Mouse (Mus musculus): ENCODE measurements at regions not wholly inside any gene's neighbourhood (a gene's known extent, or its start where the extent isn't known, plus 50 kb on each side); places are given as distances from the start of the nearest gene placed in this dataset.

DNA sequence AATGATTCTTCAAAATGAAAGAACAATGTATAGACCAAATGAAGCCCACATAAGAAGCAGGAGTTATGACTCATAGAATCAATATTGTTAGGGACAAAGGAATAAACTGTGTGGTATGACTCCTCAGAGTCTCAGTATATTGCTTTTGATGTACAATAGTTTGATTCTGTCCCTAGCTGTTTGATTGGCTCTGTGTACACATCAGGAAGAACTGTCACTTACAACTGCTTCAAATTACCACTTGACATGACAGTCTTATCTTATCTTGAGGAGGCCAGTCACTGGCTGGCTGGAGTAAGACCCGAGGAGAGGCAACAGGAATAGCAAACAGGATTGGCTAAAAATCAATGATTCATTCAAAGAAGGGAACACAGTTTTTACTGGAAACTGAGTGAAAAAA lies 1333.5 kb upstream of the Gm38303 start:
- H3K4me3 ChIP-seq (replicated peaks) = no peak overlapping the region
- no peak overlapping the region for H3K4me2 ChIP-seq (replicated peaks)
- ATAC-seq = peak; percentile 70
- no peaks in the 10 kb centered on the region for H3K4me1 ChIP-seq (replicated peaks)
- no peaks in the 10 kb centered on the region for H3K27me3 ChIP-seq (replicated peaks)
- no peaks in the 10 kb centered on the region for H3K9me3 ChIP-seq
- H3K36me3 ChIP-seq = no peaks in the 10 kb centered on the region
- WGBS = 24% methylated on average over 1 of the region's 1 CpGs
- no peak overlapping the region for H3K9ac ChIP-seq
- no peak overlapping the region for H3K27ac ChIP-seq

DNA sequence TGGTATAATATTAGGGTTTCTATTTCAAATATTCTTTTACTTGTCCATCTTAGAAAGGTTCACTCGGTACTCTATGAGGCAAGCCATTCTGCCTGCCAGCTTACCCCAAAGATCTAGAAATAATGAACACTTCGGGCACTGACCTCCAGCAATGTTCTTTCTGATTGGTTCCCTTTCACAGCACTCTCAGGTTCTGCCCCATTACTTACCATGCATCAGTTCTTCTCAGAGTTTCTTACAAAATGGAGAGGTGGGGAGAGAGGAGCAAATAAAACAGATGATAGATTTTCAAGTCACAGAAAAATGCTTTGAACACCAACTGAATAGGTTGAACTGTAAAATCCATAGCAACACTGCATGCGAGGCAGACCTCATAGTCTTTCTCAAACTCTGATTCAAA lies 1303.8 kb upstream of the Gm38303 start:
- no peak overlapping the region for H3K9ac ChIP-seq
- H3K27ac ChIP-seq = no peak overlapping the region
- no peaks in the 10 kb centered on the region for H3K4me1 ChIP-seq (replicated peaks)
- no peaks in the 10 kb centered on the region for H3K36me3 ChIP-seq
- no peak for ATAC-seq
- WGBS = 85% methylated on average over 3 of the region's 3 CpGs
- H3K4me2 ChIP-seq (replicated peaks) = no peak overlapping the region
- H3K9me3 ChIP-seq = no peaks in the 10 kb centered on the region
- H3K4me3 ChIP-seq (replicated peaks) = no peak overlapping the region
- H3K27me3 ChIP-seq (replicated peaks) = no peaks in the 10 kb centered on the region

DNA sequence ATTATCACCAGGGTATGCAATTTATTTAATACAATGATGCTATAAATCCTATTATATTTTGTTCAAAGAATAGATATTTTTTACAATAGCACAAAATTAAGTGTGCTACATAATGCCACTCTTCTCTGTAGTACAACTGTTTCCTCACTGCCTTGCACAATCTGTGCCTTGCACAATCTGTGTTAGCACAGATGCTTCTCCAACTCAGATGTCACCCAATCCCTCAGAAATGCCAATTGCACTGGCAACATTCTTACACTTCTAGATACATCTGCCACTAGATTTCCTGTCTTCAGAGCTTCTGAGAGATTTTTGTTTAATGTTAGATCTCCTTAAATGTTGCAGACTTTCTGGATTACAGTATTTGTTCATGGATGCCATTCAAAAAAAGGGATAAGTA lies 1266.0 kb upstream of the Gm38303 start:
- Histone ChIP-seq H3K27me3 (replicated peaks) (no peaks in the 10 kb centered on the region), H3K27ac (no peak overlapping the region), H3K9me3 (no peaks in the 10 kb centered on the region), H3K4me2 (replicated peaks) (no peak overlapping the region), H3K4me3 (replicated peaks) (no peak overlapping the region), H3K9ac (no peak overlapping the region), H3K4me1 (replicated peaks) (no peaks in the 10 kb centered on the region), H3K36me3 (no peaks in the 10 kb centered on the region)
- no peak for ATAC-seq

DNA sequence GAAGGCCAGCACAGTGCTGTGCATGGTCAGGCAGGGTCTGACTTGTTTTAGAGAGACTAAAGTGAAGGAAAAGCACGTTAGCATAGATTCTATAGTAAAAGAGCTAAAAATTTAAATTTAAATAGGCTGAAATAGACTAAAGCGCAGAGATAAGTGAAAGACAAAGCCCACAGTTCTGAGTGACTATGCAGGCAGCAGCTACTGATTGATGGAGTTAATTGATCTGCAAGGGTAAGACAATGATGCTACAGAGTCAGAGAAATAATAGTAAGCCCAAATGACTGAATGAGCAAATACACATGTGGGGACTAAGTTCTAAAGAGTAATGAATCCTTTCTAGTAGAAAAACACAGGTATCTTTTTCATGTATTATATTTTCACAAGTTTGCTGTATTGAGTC lies 1228.4 kb upstream of the Gm38303 start:
- Histone ChIP-seq H3K4me1 (replicated peaks) (no peaks in the 10 kb centered on the region), H3K4me3 (replicated peaks) (no peak overlapping the region), H3K27ac (no peak overlapping the region), H3K9ac (no peak overlapping the region), H3K9me3 (no peaks in the 10 kb centered on the region), H3K27me3 (replicated peaks) (no peaks in the 10 kb centered on the region), H3K4me2 (replicated peaks) (no peak overlapping the region), H3K36me3 (no peaks in the 10 kb centered on the region)
- 72% methylated on average over 2 of the region's 2 CpGs for WGBS
- ATAC-seq = no peak

DNA sequence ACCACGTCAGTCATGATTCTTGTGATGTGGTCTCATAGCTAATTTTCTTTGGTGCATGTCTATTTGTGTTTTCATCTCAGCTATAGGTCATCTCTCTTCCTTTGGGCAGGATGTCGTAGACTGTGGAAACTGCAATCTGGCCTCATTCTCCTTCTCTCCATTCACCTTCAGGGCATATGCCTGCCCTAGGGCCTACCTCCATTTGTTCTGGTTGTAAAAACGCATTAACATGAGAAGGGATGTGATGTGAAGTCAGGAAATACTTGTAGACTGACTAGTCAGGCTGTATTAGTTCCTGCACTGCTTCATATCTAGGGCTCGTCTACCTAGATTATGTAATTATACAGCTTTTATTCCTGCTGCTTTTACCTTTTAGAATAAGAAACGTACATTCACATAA lies 1227.4 kb upstream of the Gm38303 start:
- Histone ChIP-seq H3K36me3 (no peaks in the 10 kb centered on the region), H3K9me3 (no peaks in the 10 kb centered on the region), H3K27ac (no peak overlapping the region), H3K4me2 (replicated peaks) (no peak overlapping the region), H3K9ac (no peak overlapping the region), H3K27me3 (replicated peaks) (no peaks in the 10 kb centered on the region), H3K4me3 (replicated peaks) (no peak overlapping the region), H3K4me1 (replicated peaks) (no peaks in the 10 kb centered on the region)
- no peak for ATAC-seq
- 81% methylated on average over 5 of the region's 5 CpGs for WGBS

Measured in intestine, embryonic 15.5 days (tissue).